Mouse (Mus musculus) cortical plate, adult 2 months (tissue): ENCODE results near the gene Clmn. TPM values are rescaled to one million over a fixed set of nuclear protein-coding genes. Genes with fewer than 3 reads are reported as not detected.

Experiments used
- H3K27ac ChIP-seq: fragments of 200-500 bp; 2 replicates; pipeline ENCODE4 v1.5.1; 2012; ENCODE audit warnings: low read length, control low read depth, inconsistent platforms; ENCODE audit not compliant: insufficient read depth
- H3K4me1 ChIP-seq: fragments of 200-500 bp; 2 replicates; pipeline ENCODE4 v1.6.1; 2011; ENCODE audit warnings: low read length; ENCODE audit not compliant: control insufficient read depth, insufficient read depth
- H3K4me3 ChIP-seq: fragments of 200-500 bp; 2 replicates; pipeline ENCODE4 v1.5.1; 2011; ENCODE audit warnings: mild to moderate bottlenecking, low read length, control low read depth; ENCODE audit not compliant: insufficient read depth
- CTCF ChIP-seq: fragments of 200-500 bp; IDR thresholded peaks from 2 replicates; pipeline ENCODE4 v1.5.1; 2011; ENCODE audit warnings: mild to moderate bottlenecking, control low read depth, low read length; ENCODE audit not compliant: insufficient read depth; ENCODE audit errors: extremely low read depth
- POLR2A ChIP-seq: fragments of 200-500 bp; IDR thresholded peaks from 2 replicates; pipeline ENCODE4 v1.6.1; 2011; ENCODE audit warnings: mild to moderate bottlenecking, low read length, control low read depth; ENCODE audit not compliant: insufficient read depth; ENCODE audit errors: extremely low read depth
- polyA plus RNA-seq: library from polyadenylated mRNA; depleted of rRNA; stranded (reverse); fragments of >200 nt; gene quantifications from 2 replicates; pipeline ENCODE4 v1.2.3, GENCODE M21; 2012

Gene Clmn
- polyA plus RNA-seq, 1 experiment, result 20.6 TPM

DNA sequence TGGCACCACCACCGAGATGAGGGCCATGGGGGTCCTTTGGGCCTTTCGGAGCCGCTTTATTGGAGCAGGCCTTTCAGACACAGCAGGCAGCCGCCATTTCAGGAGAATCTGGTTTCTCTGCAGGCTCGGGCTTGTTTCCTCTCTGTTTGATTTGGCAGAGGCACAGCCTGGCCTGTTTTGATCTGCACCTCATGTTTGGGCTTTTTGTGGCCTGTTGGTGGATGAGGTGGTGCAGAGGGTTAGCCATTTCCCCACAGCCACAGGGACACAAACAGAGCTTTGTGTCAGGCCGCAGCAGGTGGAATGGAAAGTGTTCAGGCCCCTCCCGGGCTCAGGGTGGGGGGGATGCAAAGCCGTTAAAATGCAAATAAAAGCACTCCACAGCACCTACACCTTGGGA, 36.4 kb upstream of the Clmn start:
- H3K4me1 ChIP-seq, result no peaks in the 10 kb centered on the region

DNA sequence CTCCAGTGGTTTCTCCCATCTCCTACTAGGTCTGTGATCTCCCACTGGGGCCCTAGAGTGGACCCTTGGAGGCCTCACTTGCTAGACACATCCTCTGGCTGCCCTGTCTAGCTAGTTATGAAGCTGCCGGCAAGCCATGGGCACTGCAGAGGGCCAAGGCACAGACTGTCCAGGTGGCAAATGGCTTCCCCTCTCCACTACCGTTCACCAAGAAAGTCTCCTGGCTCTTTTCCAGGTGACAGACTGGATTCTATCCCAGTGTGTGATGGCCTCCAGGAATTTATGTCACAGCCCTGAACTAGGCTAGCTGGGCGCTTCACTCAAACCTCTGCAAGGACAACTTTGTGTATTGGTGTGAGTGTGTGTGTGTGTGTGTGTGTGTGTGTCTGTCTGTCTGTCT, 35.0 kb upstream of the Clmn start:
- TF ChIP-seq POLR2A (no peak), CTCF (no peak)
- Histone ChIP-seq H3K27ac (no peak overlapping the region), H3K4me1 (no peaks in the 10 kb centered on the region), H3K4me3 (no peak overlapping the region)

More for the DNA sequence above, 36.4 kb upstream of the Clmn start:
- no peak overlapping the region for H3K27ac ChIP-seq
- TF ChIP-seq CTCF, result no peak
- TF ChIP-seq POLR2A, result no peak
- H3K4me3 ChIP-seq, result no peak overlapping the region

- Histone ChIP-seq H3K4me1 (no peaks in the 10 kb centered on the region), H3K4me3 (no peak overlapping the region), H3K27ac (no peak overlapping the region)
- TF ChIP-seq CTCF, result no peak
Measured at GRCm38 (mm10) chr12:104899161-104899560, 34.3 kb upstream of the Clmn start.

GRCm38 (mm10) chr12:104898718-104899117, 33.8 kb upstream of the Clmn start:
- no peak overlapping the region for H3K27ac ChIP-seq
- 0 out of 2 replicates have a peak, but pooled peaks have one; percentile 10 for TF ChIP-seq CTCF
- TF ChIP-seq POLR2A, result no peak
- no peak overlapping the region for H3K4me3 ChIP-seq

GRCm38 (mm10) chr12:104897051-104897618, 32.3 kb upstream of the Clmn start:
- Histone ChIP-seq H3K27ac (peak overlapping the region; percentile 69), H3K4me3 (no peak overlapping the region), H3K4me1 (no peaks in the 10 kb centered on the region)
- no peak for TF ChIP-seq CTCF
- no peak for TF ChIP-seq POLR2A

More at GRCm38 (mm10) chr12:104898718-104899117, 33.8 kb upstream of the Clmn start:
- no peaks in the 10 kb centered on the region for H3K4me1 ChIP-seq

GRCm38 (mm10) chr12:104896640-104897039, 31.8 kb upstream of the Clmn start:
- Histone ChIP-seq H3K4me1 (no peaks in the 10 kb centered on the region), H3K27ac (peak overlapping the region; percentile 69), H3K4me3 (no peak overlapping the region)
- TF ChIP-seq CTCF, result no peak
- no peak for TF ChIP-seq POLR2A

DNA sequence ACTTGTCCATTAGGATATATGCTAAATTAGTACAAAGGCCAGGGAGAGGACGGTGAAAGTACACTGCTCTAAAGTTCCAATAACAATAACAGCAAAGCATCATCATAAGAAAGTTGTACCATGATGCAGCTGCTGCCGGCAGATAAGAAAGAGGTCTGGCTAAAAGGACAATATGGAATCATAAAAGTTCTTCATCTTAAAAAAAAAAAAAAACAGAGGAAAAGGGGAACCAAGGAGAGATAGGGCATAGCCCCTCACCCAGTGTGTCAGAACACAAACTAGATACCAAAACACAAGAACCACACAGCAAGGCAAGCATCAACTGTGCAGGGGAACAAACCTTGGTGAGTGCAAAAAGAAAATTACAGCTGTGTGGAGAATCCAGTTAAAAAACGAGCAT, 27.4 kb upstream of the Clmn start:
- TF ChIP-seq POLR2A, result no peak
- TF ChIP-seq CTCF, result no peak
- no peak overlapping the region for H3K4me3 ChIP-seq

GRCm38 (mm10) chr12:104890066-104890465, 25.2 kb upstream of the Clmn start:
- TF ChIP-seq POLR2A, result no peak
- TF ChIP-seq CTCF, result no peak
- H3K27ac ChIP-seq, result no peak overlapping the region
- H3K4me1 ChIP-seq, result no peaks in the 10 kb centered on the region
- no peak overlapping the region for H3K4me3 ChIP-seq

More for the DNA sequence above, 27.4 kb upstream of the Clmn start:
- no peaks in the 10 kb centered on the region for H3K4me1 ChIP-seq
- no peak overlapping the region for H3K27ac ChIP-seq

DNA sequence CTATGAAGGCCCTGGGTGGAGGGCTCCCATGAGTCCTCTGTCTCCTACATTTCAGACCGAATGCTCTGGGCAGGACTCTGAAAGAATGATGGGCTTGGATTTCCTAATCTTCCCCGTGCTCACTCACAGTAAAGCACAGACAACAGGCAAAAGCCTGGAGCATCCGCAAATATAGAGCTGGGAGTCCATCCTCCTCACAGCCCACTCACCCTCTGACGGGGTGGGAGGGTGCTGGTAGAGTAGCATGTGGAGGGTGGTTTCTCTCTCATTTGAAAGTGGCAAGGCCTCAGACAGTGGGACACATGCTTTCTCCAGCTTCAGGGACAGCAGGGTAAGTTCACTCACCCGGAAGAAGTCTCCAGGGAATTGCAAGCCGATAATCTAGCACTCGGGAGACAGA, 21.2 kb upstream of the Clmn start:
- Histone ChIP-seq H3K4me3 (no peak overlapping the region), H3K27ac (no peak overlapping the region), H3K4me1 (no peaks in the 10 kb centered on the region)
- TF ChIP-seq CTCF (no peak), POLR2A (no peak)

- Histone ChIP-seq H3K4me3 (no peak overlapping the region), H3K27ac (no peak overlapping the region), H3K4me1 (no peaks in the 10 kb centered on the region)
- TF ChIP-seq CTCF, result no peak
Measured at GRCm38 (mm10) chr12:104882533-104882932, 17.7 kb upstream of the Clmn start.

- TF ChIP-seq POLR2A, result no peak
- no peak for TF ChIP-seq CTCF
- Histone ChIP-seq H3K4me1 (no peaks in the 10 kb centered on the region), H3K27ac (no peak overlapping the region), H3K4me3 (no peak overlapping the region)
Measured at GRCm38 (mm10) chr12:104882061-104882460, 17.2 kb upstream of the Clmn start.
